Mouse (Mus musculus) brain, embryonic 14.5 days (tissue): ENCODE measurements around the gene Spryd4.

Source experiments
- CTCF ChIP-seq: fragments of 200-500 bp; IDR thresholded peaks from 2 replicates; pipeline ENCODE4 v1.5.1; 2012; ENCODE audit warnings: inconsistent platforms, mild to moderate bottlenecking, moderate library complexity, borderline replicate concordance; ENCODE audit not compliant: insufficient read depth, insufficient read length; ENCODE audit errors: extremely low read depth
- POLR2A ChIP-seq: fragments of 200-500 bp; IDR thresholded peaks from 2 replicates; pipeline ENCODE4 v1.6.1; 2012; ENCODE audit warnings: mild to moderate bottlenecking, inconsistent platforms, borderline replicate concordance; ENCODE audit not compliant: poor library complexity, insufficient read depth, insufficient read length, severe bottlenecking; ENCODE audit errors: extremely low read depth

DNA sequence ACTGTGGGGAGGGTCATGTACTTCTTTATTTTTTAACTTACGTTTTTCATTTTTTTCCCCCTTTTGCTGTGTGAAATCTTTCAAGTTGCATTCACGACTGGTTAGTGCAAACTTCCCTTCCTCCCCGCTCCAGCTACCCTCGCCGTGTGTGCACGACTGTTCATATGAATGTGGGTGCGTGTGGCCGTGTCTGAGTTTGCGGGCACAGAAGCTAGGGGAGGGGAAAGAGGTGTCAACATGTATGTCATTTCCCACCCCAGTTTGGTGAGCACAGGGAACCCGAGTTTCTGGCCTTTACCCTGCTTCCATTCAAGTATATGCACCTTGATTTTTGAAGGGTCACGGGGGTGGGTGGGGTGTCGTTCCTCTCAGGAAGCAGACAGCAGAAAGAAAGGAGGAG lies 19.0 kb upstream of the Spryd4 start:
- no peak for TF ChIP-seq POLR2A
- no peak for TF ChIP-seq CTCF
